Mouse (Mus musculus) kidney, adult 2 months (tissue): ENCODE measurements at regions not wholly inside any gene's neighbourhood (a gene's known extent, or its start where the extent isn't known, plus 50 kb on each side); places are given as distances from the start of the nearest gene placed in this dataset.

Experiments used
- CTCF ChIP-seq: fragments of 200-500 bp; conservative IDR thresholded peaks from 2 replicates; pipeline ENCODE4 v1.5.1; 2011; ENCODE audit warnings: low read depth, mild to moderate bottlenecking, control low read depth, low read length, moderate library complexity, mixed read lengths; ENCODE audit not compliant: insufficient read depth, insufficient read length
- POLR2A ChIP-seq: fragments of 200-500 bp; IDR thresholded peaks from one replicate; pipeline ENCODE4 v1.6.1; 2011; ENCODE audit warnings: low read depth, low read length, control low read depth

DNA sequence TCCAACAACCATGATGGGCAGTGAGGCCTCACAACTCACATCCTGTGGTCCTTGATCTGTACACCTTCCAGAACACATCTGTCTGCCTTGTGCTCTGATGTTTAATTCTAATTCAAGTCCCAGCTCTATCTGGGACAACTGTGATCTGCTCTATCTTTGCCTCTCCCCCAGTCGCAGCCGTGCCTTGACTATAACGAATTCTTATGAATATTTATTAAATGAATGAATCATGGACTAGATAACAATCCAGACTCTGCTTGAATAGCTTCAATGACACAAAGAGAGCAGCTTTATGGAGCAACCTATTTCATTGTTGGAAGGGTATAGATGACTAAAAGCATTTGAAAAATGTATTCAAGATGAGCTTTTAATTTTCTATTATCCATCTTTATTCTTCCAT is 120.8 kb upstream of the Rgmb start:
- TF ChIP-seq CTCF (no peak), POLR2A (no peak)
